7 mouse cellular contexts compared by ENCODE assay signal in genomic region chr5:33674439-33674838, GRCm38 (mm10). TPM values are rescaled to one million over a fixed set of nuclear protein-coding genes. Genes with fewer than 3 reads are reported as not detected.
DNase-seq lines count a peak whose midpoint lies in the region; ATAC-seq and TF ChIP-seq lines count a peak whose summit lies in the region.

No protein-coding gene starts in this region.

- H3K4me2 ChIP-seq in lung, embryonic 15.5 days: no peak overlapping the region
- H3K4me2 ChIP-seq in forebrain, embryonic 11.5 days (ENCODE audit: low read depth, low read length, severe bottlenecking): no peak overlapping the region
- no peak overlapping the region for H3K4me2 ChIP-seq in myocyte (ENCODE audit: low read depth)

- no peak overlapping the region for H3K4me3 ChIP-seq in lung, embryonic 15.5 days
- H3K4me3 ChIP-seq in forebrain, embryonic 11.5 days (ENCODE audit: low read depth, low read length): no peak overlapping the region
- H3K4me3 ChIP-seq in myocyte: no peak overlapping the region

- no peaks in the 10 kb centered on the region for H3K9me3 ChIP-seq in lung, embryonic 15.5 days
- H3K9me3 ChIP-seq in forebrain, embryonic 11.5 days (ENCODE audit: control insufficient read depth, low read length): no peaks in the 10 kb centered on the region

- H3K27me3 ChIP-seq in lung, embryonic 15.5 days: no peaks in the 10 kb centered on the region
- H3K27me3 ChIP-seq in forebrain, embryonic 11.5 days (ENCODE audit: control insufficient read depth, insufficient read depth, low read length): no peaks in the 10 kb centered on the region
- H3K27me3 ChIP-seq in myocyte (ENCODE audit: control insufficient read depth, insufficient read depth, insufficient read length): no peaks in the 10 kb centered on the region

- TF ChIP-seq POLR2A in myocyte (IDR thresholded peaks at IDR 0.05; ENCODE audit: insufficient read length, low read depth): no peak

- H3K4me1 ChIP-seq in lung, embryonic 15.5 days: peaks cover 15% of the 10 kb centered on the region
- H3K4me1 ChIP-seq in forebrain, embryonic 11.5 days (replicated peaks; ENCODE audit: control insufficient read depth, insufficient read depth, low read length): peaks cover 14% of the 10 kb centered on the region; the same call in 1 of the 2 replicates

- H3ac ChIP-seq in myocyte (ENCODE audit: control insufficient read depth, insufficient read length): no peak overlapping the region

- peaks cover 33% of the 10 kb centered on the region for H3K36me3 ChIP-seq in lung, embryonic 15.5 days
- H3K36me3 ChIP-seq in forebrain, embryonic 11.5 days (ENCODE audit: control insufficient read depth, insufficient read depth, low read length): peaks cover 8% of the 10 kb centered on the region; the same call in 1 of the 2 replicates
- peaks cover 2% of the 10 kb centered on the region for H3K36me3 ChIP-seq in myocyte (ENCODE audit: control insufficient read depth, insufficient read depth)

- H3K27ac ChIP-seq in lung, embryonic 15.5 days: peak overlapping the region; percentile 52; the same call in 1 of the 2 replicates
- H3K27ac ChIP-seq in forebrain, embryonic 11.5 days (ENCODE audit: low read depth, low read length): peak overlapping the region; percentile 37; the same call in 1 of the 2 replicates

- 0 out of 2 replicates have a peak, but pooled peaks have one; percentile 29 for ATAC-seq in lung, embryonic 15.5 days (ENCODE audit: borderline replicate concordance, extremely low read depth, low FRiP score, low TSS enrichment)
- ATAC-seq in forebrain, embryonic 11.5 days (replicated peaks; ENCODE audit: low FRiP score): no peak

- DNase-seq in lung, adult 18-20 months: no peak
- no peak for DNase-seq in forebrain, embryonic 11.5 days (ENCODE audit: low spot score)
- peak; percentile 59 to 72 for DNase-seq in layer of hippocampus, postnatal 36 days
- DNase-seq in spleen, adult 18-20 months: no peak
- no peak for DNase-seq in lung, postnatal 10 days

- no peaks in the 10 kb centered on the region for H3K79me2 ChIP-seq in myocyte (ENCODE audit: control insufficient read depth, insufficient read depth)

- 39% methylated on average over 3 of the region's 3 CpGs for WGBS in lung, embryonic 15.5 days
- WGBS in forebrain, embryonic 11.5 days: 53% methylated on average over 3 of the region's 3 CpGs

- H3K9ac ChIP-seq in lung, embryonic 15.5 days: no peak overlapping the region
- no peak overlapping the region; the same call in none of the 2 replicates for H3K9ac ChIP-seq in forebrain, embryonic 11.5 days (ENCODE audit: low read length)

TF ChIP-seq in myocyte, 11 proteins besides CTCF, POLR2A, EP300 and RAD21:
- TF ChIP-seq E2F4 (IDR thresholded peaks at IDR 0.05; ENCODE audit: insufficient read depth): no peak
- peak; percentile 58 for TF ChIP-seq POLR2AphosphoS2 (IDR thresholded peaks at IDR 0.05; ENCODE audit: insufficient read length, low read depth)

RNA-seq across cellular contexts. Expression of gene Tmem129, which starts 16.2 kb away (rescaled TPM):
- polyA plus RNA-seq in lung, embryonic 15.5 days (2015; fragmentation: Nextera tagmentation; extraction: Ambion mirVana): 37.3 and 39.7 TPM in 2 replicates
- polyA plus RNA-seq in forebrain, embryonic 11.5 days (2014; fragmentation: Nextera tagmentation; extraction: Ambion mirVana): 39.3 and 41.8 TPM in 2 replicates
- total RNA-seq in layer of hippocampus, postnatal 36 days (2021): 10 to 100 TPM; 23.0 to 25.6 TPM
- 27.2 TPM for polyA plus RNA-seq in myocyte (2012; fragmentation: generic; extraction: Trizol)

RNA-seq across cellular contexts. Expression of gene Tacc3, which starts 16.5 kb away (rescaled TPM):
- 217 and 227 TPM in 2 replicates for polyA plus RNA-seq in lung, embryonic 15.5 days (2015; fragmentation: Nextera tagmentation; extraction: Ambion mirVana)
- 331 and 332 TPM in 2 replicates for polyA plus RNA-seq in forebrain, embryonic 11.5 days (2014; fragmentation: Nextera tagmentation; extraction: Ambion mirVana)
- total RNA-seq in layer of hippocampus, postnatal 36 days (2021): 1 to 10 TPM; 3.8 to 5.2 TPM
- 54.1 TPM for polyA plus RNA-seq in myocyte (2012; fragmentation: generic; extraction: Trizol)

RNA-seq across cellular contexts. Expression of gene Slbp, which starts 22.1 kb away (rescaled TPM):
- 274 and 284 TPM in 2 replicates for polyA plus RNA-seq in lung, embryonic 15.5 days (2015; fragmentation: Nextera tagmentation; extraction: Ambion mirVana)
- 295 and 321 TPM in 2 replicates for polyA plus RNA-seq in forebrain, embryonic 11.5 days (2014; fragmentation: Nextera tagmentation; extraction: Ambion mirVana)
- 10 to 100 TPM; 21.0 to 21.1 TPM for total RNA-seq in layer of hippocampus, postnatal 36 days (2021)
- 13.1 TPM for polyA plus RNA-seq in myocyte (2012; fragmentation: generic; extraction: Trizol)

RNA-seq across cellular contexts. Expression of gene Gm9903, which starts 44.7 kb away (rescaled TPM):
- polyA plus RNA-seq in lung, embryonic 15.5 days (2015; fragmentation: Nextera tagmentation; extraction: Ambion mirVana): 0.33 and 0.37 TPM in 2 replicates
- 0.48 and 0.55 TPM in 2 replicates for polyA plus RNA-seq in forebrain, embryonic 11.5 days (2014; fragmentation: Nextera tagmentation; extraction: Ambion mirVana)
- total RNA-seq in layer of hippocampus, postnatal 36 days (2021): 1 to 10 TPM in 1 of 2 experiments, under 1 TPM in 1; 0.70 to 1.3 TPM
- 0.25 TPM for polyA plus RNA-seq in myocyte (2012; fragmentation: generic; extraction: Trizol)

RNA-seq across cellular contexts. Expression of gene Fam53a, which starts 45.0 kb away (rescaled TPM):
- polyA plus RNA-seq in lung, embryonic 15.5 days (2015; fragmentation: Nextera tagmentation; extraction: Ambion mirVana): 55.2 and 56.9 TPM in 2 replicates
- polyA plus RNA-seq in forebrain, embryonic 11.5 days (2014; fragmentation: Nextera tagmentation; extraction: Ambion mirVana): 71.4 and 74.4 TPM in 2 replicates
- 10 to 100 TPM; 28.6 to 32.0 TPM for total RNA-seq in layer of hippocampus, postnatal 36 days (2021)
- 28.3 TPM for polyA plus RNA-seq in myocyte (2012; fragmentation: generic; extraction: Trizol)

Comparison
In these comparisons a context has a peak if more than half of its experiments do, and no peak if none do; other contexts are left out.
1. DNase-seq: peak in layer of hippocampus, postnatal 36 days (2 of 2); none in lung, adult 18-20 months (0 of 2), forebrain, embryonic 11.5 days (single experiment), spleen, adult 18-20 months (0 of 2) and lung, postnatal 10 days (single experiment).
2. RNA of gene Slbp, which starts 22.1 kb away (polyA plus RNA-seq): 295 to 321 TPM in forebrain, embryonic 11.5 days and 274 to 284 TPM in lung, embryonic 15.5 days; 13.1 TPM in myocyte (single experiment); every median in the first group is over 10 times any median in the second.